Mouse (Mus musculus) liver, embryonic 14.5 days (tissue): ENCODE data around the gene Rad51b.

Experiments used
- CTCF ChIP-seq: IDR thresholded peaks from 2 replicates; pipeline ENCODE4 v1.5.1; 2016; ENCODE audit warnings: antibody characterized with exemption, low read depth, control low read depth
- EP300 ChIP-seq: IDR thresholded peaks from 2 replicates; pipeline ENCODE4 v1.6.1; 2016; ENCODE audit warnings: antibody characterized with exemption, low read depth

DNA sequence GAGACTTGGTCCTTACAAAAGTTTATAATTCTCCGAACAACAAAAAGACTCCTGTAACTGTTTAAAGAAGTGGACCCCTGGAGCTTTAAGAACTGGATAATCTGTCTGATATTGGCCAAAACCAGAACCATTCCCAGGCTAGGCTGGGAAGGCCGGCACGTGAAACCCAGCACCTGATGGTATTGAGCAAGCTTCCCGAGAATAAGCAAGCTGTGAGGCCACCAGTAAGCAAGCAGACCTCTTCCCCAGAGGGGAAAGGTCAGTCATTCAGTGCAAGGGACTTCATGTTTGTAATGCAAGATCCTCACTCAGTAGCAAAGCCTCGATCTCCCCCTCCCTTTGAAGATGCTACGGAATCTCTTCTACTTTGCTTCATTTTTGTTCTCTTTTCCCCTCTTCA, 4.2 kb upstream of the Rad51b start:
- TF ChIP-seq CTCF (no peak), EP300 (no peak)
